Mouse (Mus musculus): ENCODE results near the gene Thg1l.

The Thg1l gene

GRCm38 (mm10) chr11:45955127-45955627 lies at the start of gene Thg1l:
TSS of gene Thg1l (minus strand) at chr11:45955494.
- DNase-seq = peak; percentile 100

GRCm38 (mm10) chr11:45992087-45992486 lies 36.8 kb upstream of the Thg1l start:
- DNase-seq = peak; percentile 51

GRCm38 (mm10) chr11:45991604-45992003 lies 36.3 kb upstream of the Thg1l start:
- DNase-seq = peak; percentile 83

- no peak for DNase-seq
These were observed 25.6 kb upstream of the Thg1l start for GRCm38 (mm10) chr11:45980893-45981253.

GRCm38 (mm10) chr11:45979946-45980892 lies 24.9 kb upstream of the Thg1l start, which contains the start of gene Sox30:
TSS of gene Sox30 (plus strand) at chr11:45980310.
- peak; percentile 96 for DNase-seq

GRCm38 (mm10) chr11:45976061-45976460 lies 20.8 kb upstream of the Thg1l start:
- no peak for DNase-seq

GRCm38 (mm10) chr11:45974466-45974865 lies 19.2 kb upstream of the Thg1l start:
- DNase-seq = no peak

- DNase-seq = no peak
These were observed 18.3 kb upstream of the Thg1l start for GRCm38 (mm10) chr11:45973635-45974034.

- no peak for DNase-seq
These were observed 13.2 kb upstream of the Thg1l start for GRCm38 (mm10) chr11:45968466-45968865.

GRCm38 (mm10) chr11:45966896-45967295 lies 11.6 kb upstream of the Thg1l start:
- no peak for DNase-seq

GRCm38 (mm10) chr11:45960003-45960402 lies 4.7 kb upstream of the Thg1l start:
- DNase-seq = no peak

GRCm38 (mm10) chr11:45959598-45959997 lies 4.3 kb upstream of the Thg1l start:
- DNase-seq = no peak

- peak; percentile 61 for DNase-seq
These were observed 7.8 kb downstream of the Thg1l start for GRCm38 (mm10) chr11:45947491-45947890.

- no peak for DNase-seq
These were observed 8.5 kb downstream of the Thg1l start for GRCm38 (mm10) chr11:45946796-45947195.

GRCm38 (mm10) chr11:45944643-45945156 lies 10.6 kb downstream of the Thg1l start, which contains the start of gene Lsm11:
TSS of gene Lsm11 (minus strand) at chr11:45944935.
- DNase-seq = peak; percentile 99

GRCm38 (mm10) chr11:45943891-45944642 lies 11.2 kb downstream of the Thg1l start:
- DNase-seq = no peak

- peak; percentile 87 for DNase-seq
These were observed 12.1 kb downstream of the Thg1l start for GRCm38 (mm10) chr11:45943108-45943705.

- DNase-seq = peak; percentile 28
These were observed 13.0 kb downstream of the Thg1l start for GRCm38 (mm10) chr11:45942281-45942680.

GRCm38 (mm10) chr11:45938917-45939316 lies 16.4 kb downstream of the Thg1l start:
- no peak for DNase-seq

GRCm38 (mm10) chr11:45937478-45937877 lies 17.8 kb downstream of the Thg1l start:
- DNase-seq = no peak

- DNase-seq = peak; percentile 91
These were observed 22.5 kb downstream of the Thg1l start for GRCm38 (mm10) chr11:45932771-45933170.

GRCm38 (mm10) chr11:45929541-45929940 lies 25.8 kb downstream of the Thg1l start:
- DNase-seq = no peak

GRCm38 (mm10) chr11:45927456-45927855 lies 27.8 kb downstream of the Thg1l start:
- no peak for DNase-seq

Data from heart, adult 11 months (tissue).